Mouse (Mus musculus) MEL (cell line): ENCODE results near the gene Erbb2.

Source experiments
- BHLHE40 ChIP-seq: IDR thresholded peaks from 2 replicates; pipeline ENCODE4 v1.6.1; 2012; ENCODE audit warnings: low read depth, mild to moderate bottlenecking, inconsistent platforms, low read length, improper control_type of control experiment, borderline replicate concordance
- HCFC1 ChIP-seq: IDR thresholded peaks from 2 replicates; pipeline ENCODE4 v1.6.1; 2012; ENCODE audit warnings: low read depth, mild to moderate bottlenecking, inconsistent platforms, low read length, improper control_type of control experiment, moderate library complexity

- TF ChIP-seq HCFC1 (no peak), BHLHE40 (no peak)
These were observed 48.5 kb upstream of the Erbb2 start for GRCm38 (mm10) chr11:98363817-98364216.
